Mouse (Mus musculus): ENCODE measurements around the gene Socs4.

Socs4 gene

DNA sequence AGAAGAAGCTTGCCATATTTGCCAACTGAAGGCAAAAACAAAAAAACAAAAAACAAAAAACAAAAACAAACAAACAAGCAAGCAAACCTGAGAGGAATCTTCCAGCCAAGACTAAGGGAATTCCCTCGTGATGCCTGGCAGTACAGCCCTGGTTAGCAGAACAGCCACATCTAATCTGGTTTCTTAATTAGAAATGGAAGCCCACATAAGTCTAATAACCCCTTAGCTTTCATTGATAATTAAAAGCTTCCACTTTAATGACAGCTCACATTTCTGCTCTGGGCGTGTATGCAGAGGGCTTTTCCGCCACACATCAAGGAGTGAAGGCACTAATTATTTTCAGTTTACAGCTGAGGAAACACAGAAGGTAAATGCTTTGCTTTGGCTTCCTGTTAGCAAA lies 58.6 kb downstream of the Socs4 start:
- DNase-seq (ENCODE audit: extremely low spot score, low read depth, low spot score), result no peak

DNA sequence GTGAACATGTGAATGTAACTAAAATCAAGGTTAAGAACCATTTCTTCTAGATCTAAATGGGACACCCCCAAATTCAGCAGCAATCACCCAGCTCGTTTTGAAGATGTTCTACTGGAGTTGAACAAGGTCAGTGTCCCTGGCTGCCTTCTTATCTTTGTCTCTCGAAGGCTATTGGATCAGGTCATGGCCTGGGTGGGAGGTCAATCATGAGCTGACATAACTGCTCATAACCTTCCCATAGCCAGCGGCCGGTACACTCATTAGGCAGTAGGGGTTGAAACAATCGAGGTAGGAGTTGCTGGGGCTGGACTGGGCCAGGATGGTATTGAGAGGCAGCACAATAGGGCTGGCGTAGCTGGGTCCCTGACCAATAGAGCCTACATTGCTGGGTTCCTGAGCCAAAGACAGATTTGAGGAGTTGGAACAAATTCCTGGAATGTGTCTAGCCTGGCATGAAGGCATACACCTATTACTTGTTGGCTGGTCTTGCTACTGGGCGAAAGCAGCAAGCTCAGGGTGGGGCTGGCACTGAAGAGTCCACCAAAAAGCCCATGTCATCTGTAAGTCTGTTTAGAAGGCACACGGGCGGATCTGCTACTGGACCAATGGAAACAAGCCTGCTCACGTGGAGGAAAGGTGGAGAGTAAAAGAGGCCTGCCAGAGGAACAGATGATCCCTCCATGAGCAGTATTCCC lies 63.6 kb downstream of the Socs4 start:
- DNase-seq (ENCODE audit: extremely low spot score, low read depth, low spot score), result no peak

GRCm38 (mm10) chr14:47341811-47342291 lies 65.1 kb downstream of the Socs4 start:
- no peak for DNase-seq (ENCODE audit: extremely low spot score, low read depth, low spot score)
